Mouse (Mus musculus): ENCODE data around the gene Dnmt1. TPM values are rescaled to one million over a fixed set of nuclear protein-coding genes. Genes with fewer than 3 reads are reported as not detected.

Dnmt1 gene
- polyA plus RNA-seq, 2 experiments, result 43.1 to 55.9 TPM

DNA sequence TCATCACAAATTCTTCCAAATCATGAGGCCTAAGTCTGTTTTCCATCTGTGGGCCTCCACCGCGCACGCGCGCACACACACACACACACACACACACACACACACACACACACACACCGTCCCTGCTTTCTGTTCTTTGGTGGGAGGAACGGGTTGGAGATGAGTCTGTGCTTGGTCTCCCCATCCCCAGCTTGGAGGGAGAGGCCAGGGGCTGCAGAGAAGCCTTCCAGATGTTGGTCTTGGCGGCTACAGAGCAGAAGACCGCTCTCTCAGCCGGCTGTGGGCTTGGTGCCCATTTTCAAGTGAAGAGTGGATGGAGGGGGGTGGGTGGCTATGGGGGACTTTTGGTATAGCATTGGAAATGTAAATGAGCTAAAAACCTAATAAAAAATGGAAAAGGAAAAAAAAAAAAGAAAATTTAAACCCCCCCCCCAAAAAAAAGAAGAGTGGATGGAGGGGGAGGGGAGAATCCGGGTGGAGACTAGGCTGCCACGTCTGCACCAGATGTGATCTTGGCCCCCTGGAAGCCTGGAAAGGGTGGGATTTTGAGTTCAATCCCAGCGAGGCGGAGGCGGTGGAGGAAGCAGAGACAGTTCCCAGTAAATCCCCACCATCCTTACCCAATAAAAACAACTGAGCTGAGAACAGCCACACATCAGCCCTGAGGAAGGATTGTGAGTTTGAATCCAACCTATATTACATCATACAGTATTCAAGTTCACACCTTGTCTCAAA is 27.4 kb upstream of the Dnmt1 start:
- no peak overlapping the region for H3K27ac ChIP-seq
- no peaks in the 10 kb centered on the region for H3K9me3 ChIP-seq (ENCODE audit: control insufficient read depth, low read length)
- no peak overlapping the region for H3K4me2 ChIP-seq (ENCODE audit: low read depth)
- DNase-seq (ENCODE audit: low read depth in 3 of 3, low spot score in 3 of 3) (no peak), ATAC-seq (ENCODE audit: insufficient read depth) (no peak)
- peaks cover 0 to 4% of the 10 kb centered on the region in 2 experiments; a peak in 2 of 4 replicates for H3K4me1 ChIP-seq (replicated peaks; ENCODE audit: control insufficient read depth in 2 of 2, insufficient read depth in 2 of 2, low read length in 1 of 2)
- TF ChIP-seq EP300 (IDR thresholded peaks at IDR 0.05; ENCODE audit: low read depth) (no peak), CTCF (IDR thresholded peaks at IDR 0.05; ENCODE audit: low read depth) (no peak)
- no peak overlapping the region for H3K9ac ChIP-seq (replicated peaks)
- WGBS (ENCODE audit: insufficient replicate concordance), result 67% methylated on average over 15 of the region's 15 CpGs
- H3K36me3 ChIP-seq (replicated peaks; ENCODE audit: control insufficient read depth, insufficient read depth, low read depth), result no peaks in the 10 kb centered on the region
- H3K4me3 ChIP-seq (ENCODE audit: insufficient read depth in 1 of 2, low read depth in 2 of 2, low read length in 2 of 2), result no peak overlapping the region
- H3K27me3 ChIP-seq (ENCODE audit: control insufficient read depth, insufficient read depth, low read length), result no peaks in the 10 kb centered on the region

DNA sequence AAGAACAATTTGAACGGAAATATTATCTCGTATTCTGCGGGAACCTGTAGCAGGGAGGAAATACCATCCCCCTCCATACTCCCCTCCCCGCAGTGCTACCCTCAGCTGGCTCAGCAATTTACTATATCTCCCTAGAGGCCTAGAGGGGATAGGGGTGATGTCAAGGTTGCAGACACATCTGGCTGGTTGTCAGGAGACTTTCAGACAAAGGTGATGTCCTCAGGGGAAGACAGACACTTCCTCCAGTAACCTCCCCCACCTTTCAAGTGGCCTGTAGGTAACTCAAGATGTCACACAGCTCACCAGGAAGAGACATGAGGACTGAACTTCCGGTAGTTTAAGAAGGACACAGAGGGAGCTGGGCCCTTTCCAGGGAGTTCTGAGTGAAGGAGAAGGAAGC is 23.5 kb upstream of the Dnmt1 start:
- Histone ChIP-seq H3K36me3 (replicated peaks; ENCODE audit: control insufficient read depth, insufficient read depth, low read depth) (no peaks in the 10 kb centered on the region), H3K27me3 (ENCODE audit: control insufficient read depth, insufficient read depth, low read length) (no peaks in the 10 kb centered on the region), H3K9ac (replicated peaks) (no peak overlapping the region), H3K4me3 (ENCODE audit: insufficient read depth in 1 of 2, low read depth in 2 of 2, low read length in 2 of 2) (no peak overlapping the region), H3K27ac (no peak overlapping the region), H3K4me1 (replicated peaks; ENCODE audit: control insufficient read depth in 2 of 2, insufficient read depth in 2 of 2, low read length in 1 of 2) (peaks cover 0 to 13% of the 10 kb centered on the region in 2 experiments; a peak in 2 of 4 replicates), H3K9me3 (ENCODE audit: control insufficient read depth, low read length) (no peaks in the 10 kb centered on the region), H3K4me2 (ENCODE audit: low read depth) (no peak overlapping the region)
- ATAC-seq (ENCODE audit: insufficient read depth) (no peak), DNase-seq (ENCODE audit: low read depth in 3 of 3, low spot score in 3 of 3) (no peak)
- 23% methylated on average over 5 of the region's 5 CpGs for WGBS (ENCODE audit: insufficient replicate concordance)
- TF ChIP-seq EP300 (IDR thresholded peaks at IDR 0.05; ENCODE audit: low read depth), result no peak
- TF ChIP-seq CTCF (IDR thresholded peaks at IDR 0.05; ENCODE audit: low read depth), result no peak

DNA sequence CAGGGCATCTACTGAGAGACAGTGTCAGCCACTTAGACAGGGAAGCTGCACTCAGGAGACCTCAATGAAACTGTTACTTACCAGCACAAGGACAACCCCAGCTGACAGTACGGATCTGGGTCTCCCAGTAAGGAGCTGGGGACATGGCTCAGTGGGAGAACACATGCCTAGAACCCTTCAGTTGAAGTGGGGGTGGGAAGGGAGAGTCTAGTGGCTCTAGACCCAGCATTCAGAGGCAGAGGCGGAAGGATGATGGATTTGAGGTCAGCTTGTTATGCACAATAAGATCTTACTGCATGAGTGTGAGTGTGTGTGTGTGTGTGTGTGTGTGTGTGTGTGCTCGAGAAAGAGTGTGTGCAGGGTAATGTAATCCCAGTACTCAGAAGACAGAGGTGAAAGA is 22.5 kb upstream of the Dnmt1 start:
- H3K27me3 ChIP-seq (ENCODE audit: control insufficient read depth, insufficient read depth, low read length), result no peaks in the 10 kb centered on the region
- H3K9ac ChIP-seq (replicated peaks), result no peak overlapping the region
- H3K27ac ChIP-seq, result no peak overlapping the region
- 55% methylated on average over 3 of the region's 3 CpGs for WGBS (ENCODE audit: insufficient replicate concordance)
- TF ChIP-seq EP300 (IDR thresholded peaks at IDR 0.05; ENCODE audit: low read depth) (no peak), CTCF (IDR thresholded peaks at IDR 0.05; ENCODE audit: low read depth) (no peak)
- ATAC-seq (ENCODE audit: insufficient read depth) (no peak), DNase-seq (ENCODE audit: low read depth in 3 of 3, low spot score in 3 of 3) (no peak)
- peaks cover 0 to 16% of the 10 kb centered on the region in 2 experiments; a peak in 3 of 4 replicates for H3K4me1 ChIP-seq (replicated peaks; ENCODE audit: control insufficient read depth in 2 of 2, insufficient read depth in 2 of 2, low read length in 1 of 2)
- no peak overlapping the region for H3K4me2 ChIP-seq (ENCODE audit: low read depth)
- H3K9me3 ChIP-seq (ENCODE audit: control insufficient read depth, low read length), result no peaks in the 10 kb centered on the region
- no peak overlapping the region for H3K4me3 ChIP-seq (ENCODE audit: insufficient read depth in 1 of 2, low read depth in 2 of 2, low read length in 2 of 2)
- no peaks in the 10 kb centered on the region for H3K36me3 ChIP-seq (replicated peaks; ENCODE audit: control insufficient read depth, insufficient read depth, low read depth)

DNA sequence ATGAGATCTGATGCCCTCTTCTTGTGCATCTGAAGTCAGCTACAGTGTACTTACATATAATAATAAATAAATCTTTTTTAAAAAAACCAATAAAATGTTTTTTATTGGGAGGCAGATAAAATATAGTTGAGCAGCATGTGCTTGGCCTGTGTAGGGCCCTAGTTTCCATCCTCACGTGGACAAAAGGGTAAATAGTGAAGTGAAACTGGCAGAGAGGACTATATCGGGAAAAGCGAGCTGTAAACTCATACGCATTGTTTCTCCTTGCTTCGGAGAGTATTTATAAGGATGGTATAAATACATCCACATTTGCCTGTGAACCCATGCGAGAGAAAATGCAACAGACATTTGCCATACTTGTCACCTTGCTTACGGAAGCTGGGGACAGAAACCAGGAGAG is 20.1 kb upstream of the Dnmt1 start:
- Histone ChIP-seq H3K4me3 (ENCODE audit: insufficient read depth in 1 of 2, low read depth in 2 of 2, low read length in 2 of 2) (no peak overlapping the region), H3K9me3 (ENCODE audit: control insufficient read depth, low read length) (no peaks in the 10 kb centered on the region), H3K27ac (no peak overlapping the region), H3K27me3 (ENCODE audit: control insufficient read depth, insufficient read depth, low read length) (no peaks in the 10 kb centered on the region), H3K36me3 (replicated peaks; ENCODE audit: control insufficient read depth, insufficient read depth, low read depth) (no peaks in the 10 kb centered on the region), H3K4me2 (ENCODE audit: low read depth) (no peak overlapping the region), H3K4me1 (replicated peaks; ENCODE audit: control insufficient read depth in 2 of 2, insufficient read depth in 2 of 2, low read length in 1 of 2) (peaks cover 3 to 24% of the 10 kb centered on the region in 2 experiments), H3K9ac (replicated peaks) (no peak overlapping the region)
- DNase-seq (ENCODE audit: low read depth in 3 of 3, low spot score in 3 of 3) (no peak), ATAC-seq (ENCODE audit: insufficient read depth) (no peak)
- TF ChIP-seq EP300 (IDR thresholded peaks at IDR 0.05; ENCODE audit: low read depth) (no peak), CTCF (IDR thresholded peaks at IDR 0.05; ENCODE audit: low read depth) (no peak)
- 67% methylated on average over 7 of the region's 7 CpGs for WGBS (ENCODE audit: insufficient replicate concordance)

DNA sequence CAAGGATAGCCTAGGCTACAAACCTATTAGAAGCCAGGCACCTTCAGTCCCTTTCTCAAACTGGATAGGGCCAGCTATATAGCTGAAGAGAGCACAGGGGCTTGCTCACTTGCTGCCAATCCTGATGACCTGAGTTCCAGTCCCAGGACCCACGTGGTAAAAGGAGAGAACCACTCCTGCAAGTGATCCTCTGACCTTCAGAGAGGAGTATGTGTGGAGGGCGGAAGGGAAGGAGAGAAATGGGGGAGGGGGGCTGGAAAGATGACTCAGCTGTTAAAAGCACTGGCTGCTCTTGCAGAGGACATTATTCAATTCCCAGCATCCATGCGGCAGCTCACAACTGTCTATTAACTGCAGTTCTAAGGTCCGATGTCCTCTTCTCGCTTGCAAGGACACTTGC is 19.5 kb upstream of the Dnmt1 start:
- Histone ChIP-seq H3K27me3 (ENCODE audit: control insufficient read depth, insufficient read depth, low read length) (no peaks in the 10 kb centered on the region), H3K4me3 (ENCODE audit: insufficient read depth in 1 of 2, low read depth in 2 of 2, low read length in 2 of 2) (no peak overlapping the region), H3K27ac (no peak overlapping the region), H3K9ac (replicated peaks) (no peak overlapping the region), H3K4me2 (ENCODE audit: low read depth) (no peak overlapping the region), H3K4me1 (replicated peaks; ENCODE audit: control insufficient read depth in 2 of 2, insufficient read depth in 2 of 2, low read length in 1 of 2) (peaks cover 3 to 26% of the 10 kb centered on the region in 2 experiments), H3K9me3 (ENCODE audit: control insufficient read depth, low read length) (no peaks in the 10 kb centered on the region), H3K36me3 (replicated peaks; ENCODE audit: control insufficient read depth, insufficient read depth, low read depth) (no peaks in the 10 kb centered on the region)
- no peak for DNase-seq (ENCODE audit: low read depth in 3 of 3, low spot score in 3 of 3)
- ATAC-seq (ENCODE audit: insufficient read depth), result no peak
- TF ChIP-seq CTCF (IDR thresholded peaks at IDR 0.05; ENCODE audit: low read depth), result no peak
- no peak for TF ChIP-seq EP300 (IDR thresholded peaks at IDR 0.05; ENCODE audit: low read depth)
- WGBS (ENCODE audit: insufficient replicate concordance), result 57% methylated on average over 5 of the region's 5 CpGs
